ENCODE assay signal across 10 mouse cellular contexts in genomic region chr6:119864341-119865034, GRCm38 (mm10). TPM values are rescaled to one million over a fixed set of nuclear protein-coding genes. Genes with fewer than 3 reads are reported as not detected.
DNase-seq lines count a peak whose midpoint lies in the region; ATAC-seq and TF ChIP-seq lines count a peak whose summit lies in the region.
"Had no signal": no experiment of that assay in that cellular context is flagged by ENCODE, and none has a peak within 500 bp of the region (broad histone marks: within the 10 kb centered on the region; RNA-seq: fewer than 3 reads in every experiment).

No protein-coding gene starts in this region.

- 86% methylated on average over 11 of the region's 11 CpGs for WGBS in intestine, postnatal 0 days

- H3K36me3 ChIP-seq in intestine, postnatal 0 days (ENCODE audit: control insufficient read depth, insufficient read depth) = no peaks in the 10 kb centered on the region
- H3K36me3 ChIP-seq: neural tube, embryonic 12.5 days had no signal

- no peak overlapping the region for H3K4me3 ChIP-seq in intestine, postnatal 0 days (ENCODE audit: low read depth, low read length)
- H3K4me3 ChIP-seq: neural tube, embryonic 12.5 days had no signal

- H3K27me3 ChIP-seq in intestine, postnatal 0 days (replicated peaks; ENCODE audit: control insufficient read depth, insufficient read depth, low read length) = no peaks in the 10 kb centered on the region
- H3K27me3 ChIP-seq: neural tube, embryonic 12.5 days had no signal

- H3K4me2 ChIP-seq in intestine, postnatal 0 days (replicated peaks; ENCODE audit: low read depth) = no peak overlapping the region
- H3K4me2 ChIP-seq: neural tube, embryonic 12.5 days had no signal

- no peak for ATAC-seq in intestine, postnatal 0 days

- H3K9me3 ChIP-seq in intestine, postnatal 0 days (ENCODE audit: control insufficient read depth) = no peaks in the 10 kb centered on the region
- H3K9me3 ChIP-seq: neural tube, embryonic 12.5 days had no signal

- no peak overlapping the region for H3K27ac ChIP-seq in intestine, postnatal 0 days (ENCODE audit: low read depth, low read length)
- H3K27ac ChIP-seq: kidney, postnatal 0 days; neural tube, embryonic 12.5 days had no signal

- H3K9ac ChIP-seq in intestine, postnatal 0 days (ENCODE audit: low read depth, low read length) = no peak overlapping the region
- H3K9ac ChIP-seq: neural tube, embryonic 12.5 days had no signal

- TF ChIP-seq CTCF in intestine, postnatal 0 days (IDR thresholded peaks at IDR 0.05; ENCODE audit: low read depth) = no peak

- peak; percentile 47 for DNase-seq in testis, postnatal 10 days (ENCODE audit: low spot score)
- DNase-seq in testis, postnatal 14 days (ENCODE audit: low spot score) = no peak
- DNase-seq in cerebellum, adult 9-10 months = peak; percentile 99
- DNase-seq in gastrocnemius, postnatal 4 days (ENCODE audit: low spot score in 2 of 2) = peak; percentile 39 to 76
- peak; percentile 91 for DNase-seq in layer of hippocampus, postnatal 10 days (ENCODE audit: low spot score in 2 of 2)
- peak; percentile 70 to 73 for DNase-seq in right cerebral cortex, postnatal 36 days (ENCODE audit: low spot score in 2 of 2)
- no peak for DNase-seq in spleen, postnatal 36 days (ENCODE audit: low spot score in 2 of 2)

- no peaks in the 10 kb centered on the region for H3K4me1 ChIP-seq in intestine, postnatal 0 days (replicated peaks; ENCODE audit: control insufficient read depth, insufficient read depth, low read length)
- H3K4me1 ChIP-seq: neural tube, embryonic 12.5 days had no signal

RNA-seq across cellular contexts. Expression of gene Erc1, which starts 16.5 kb away (rescaled TPM):
- total RNA-seq in gastrocnemius, postnatal 4 days (2021) = 10 to 100 TPM; 29.6 to 32.6 TPM
- 100 to 1,000 TPM; 114 to 124 TPM for total RNA-seq in layer of hippocampus, postnatal 10 days (2021)
- polyA plus RNA-seq in intestine, postnatal 0 days (2015; fragmentation: Nextera tagmentation; extraction: Ambion mirVana) = 4.5 and 5.4 TPM in 2 replicates

RNA-seq across cellular contexts. Expression of gene Rad52, which starts 38.0 kb away (rescaled TPM):
- total RNA-seq in gastrocnemius, postnatal 4 days (2021) = 10 to 100 TPM; 16.1 to 23.5 TPM
- 10 to 100 TPM; 26.0 to 29.8 TPM for total RNA-seq in layer of hippocampus, postnatal 10 days (2021)
- polyA plus RNA-seq in intestine, postnatal 0 days (2015; fragmentation: Nextera tagmentation; extraction: Ambion mirVana) = 4.2 and 4.6 TPM in 2 replicates

Comparison
In these comparisons a context has a peak if more than half of its experiments do, and no peak if none do; other contexts are left out.
1. DNase-seq: peak in testis, postnatal 10 days (single experiment), cerebellum, adult 9-10 months (single experiment), gastrocnemius, postnatal 4 days (2 of 2), layer of hippocampus, postnatal 10 days (2 of 2) and right cerebral cortex, postnatal 36 days (2 of 2); none in testis, postnatal 14 days (single experiment) and spleen, postnatal 36 days (0 of 2).